Mouse (Mus musculus) right cerebral cortex, postnatal 25 days (tissue): ENCODE results near the gene Slc27a1.
"Not testable (repeated sequence)": the region's sequence is repeated elsewhere in the genome, so short reads cannot be mapped to it uniquely, and the experiment has no call there.

Experiments
- DNase-seq: peaks from one replicate; pipeline ENCODE4 v3.0.0; 2022

Slc27a1 gene

GRCm38 (mm10) chr8:71568387-71568937 lies at the start of gene Slc27a1:
Gene Slc27a1, plus strand, starts transcription at chr8:71568882.
- peak; percentile 59 for DNase-seq

GRCm38 (mm10) chr8:71519037-71519825 lies 49.5 kb upstream of the Slc27a1 start:
- DNase-seq: not testable (repeated sequence)

GRCm38 (mm10) chr8:71521634-71522033 lies 47.0 kb upstream of the Slc27a1 start:
- DNase-seq: peak; percentile 84

GRCm38 (mm10) chr8:71525226-71526050 lies 43.2 kb upstream of the Slc27a1 start, which contains the start of gene Ccdc194:
Gene Ccdc194, minus strand, starts transcription at chr8:71525711.
- no peak for DNase-seq

- no peak for DNase-seq
Observed at GRCm38 (mm10) chr8:71526272-71526671, 42.4 kb upstream of the Slc27a1 start.

GRCm38 (mm10) chr8:71527162-71527870 lies 41.4 kb upstream of the Slc27a1 start:
- DNase-seq: no peak

GRCm38 (mm10) chr8:71528362-71529073 lies 40.2 kb upstream of the Slc27a1 start:
- DNase-seq: no peak

GRCm38 (mm10) chr8:71530735-71531467 lies 37.8 kb upstream of the Slc27a1 start:
- not testable (repeated sequence) for DNase-seq

- no peak for DNase-seq
Observed at GRCm38 (mm10) chr8:71534263-71534810, 34.3 kb upstream of the Slc27a1 start.

- DNase-seq: no peak
Observed at GRCm38 (mm10) chr8:71535663-71536062, 33.0 kb upstream of the Slc27a1 start.

- DNase-seq: no peak
Observed at GRCm38 (mm10) chr8:71537028-71537867, 31.4 kb upstream of the Slc27a1 start, which contains the start of gene Bst2. Gene Bst2, minus strand, starts transcription at chr8:71537456.

GRCm38 (mm10) chr8:71542632-71543343 lies 25.9 kb upstream of the Slc27a1 start, which contains the start of gene Mvb12a:
Gene Mvb12a, plus strand, starts transcription at chr8:71542922.
- peak; percentile 96 for DNase-seq

GRCm38 (mm10) chr8:71543755-71544154 lies 24.9 kb upstream of the Slc27a1 start:
- DNase-seq: no peak

- no peak for DNase-seq
Observed at GRCm38 (mm10) chr8:71545053-71545452, 23.6 kb upstream of the Slc27a1 start.

- DNase-seq: no peak
Observed at GRCm38 (mm10) chr8:71547590-71547989, 21.1 kb upstream of the Slc27a1 start.

- DNase-seq: no peak
Observed at GRCm38 (mm10) chr8:71550754-71551153, 17.9 kb upstream of the Slc27a1 start.

GRCm38 (mm10) chr8:71552770-71553169 lies 15.9 kb upstream of the Slc27a1 start:
- no peak for DNase-seq

- no peak for DNase-seq
Observed at GRCm38 (mm10) chr8:71554001-71554400, 14.7 kb upstream of the Slc27a1 start.

GRCm38 (mm10) chr8:71554644-71555043 lies 14.0 kb upstream of the Slc27a1 start:
- no peak for DNase-seq
